ENCODE assay signal across 21 mouse cellular contexts in genomic region chr9:103088661-103089060, GRCm38 (mm10). TPM values are rescaled to one million over a fixed set of nuclear protein-coding genes. Genes with fewer than 3 reads are reported as not detected.
DNase-seq lines count a peak whose midpoint lies in the region; ATAC-seq and TF ChIP-seq lines count a peak whose summit lies in the region.
"Had no signal": no experiment of that assay in that cellular context is flagged by ENCODE, and none has a peak within 500 bp of the region (broad histone marks: within the 10 kb centered on the region; RNA-seq: fewer than 3 reads in every experiment).

No protein-coding gene starts in this region.

- WGBS in stomach, postnatal 0 days, result 73% methylated on average over 2 of the region's 2 CpGs

- no peak overlapping the region for H3K4me3 ChIP-seq in ES-E14 (ENCODE audit: insufficient read depth in 1 of 2, low read depth in 1 of 2, low read length in 2 of 2, poor library complexity in 1 of 2, severe bottlenecking in 1 of 2)
- no peak overlapping the region for H3K4me3 ChIP-seq in stomach, postnatal 0 days (ENCODE audit: low read depth, low read length)
- H3K4me3 ChIP-seq: embryonic facial prominence, embryonic 10.5 days; embryonic facial prominence, embryonic 12.5 days; forebrain, embryonic 13.5 days; forebrain, embryonic 15.5 days had no signal

- H3K36me3 ChIP-seq in ES-E14 (ENCODE audit: control insufficient read depth, insufficient read depth, low read length, poor library complexity, severe bottlenecking), result no peaks in the 10 kb centered on the region
- H3K36me3 ChIP-seq in stomach, postnatal 0 days (ENCODE audit: control insufficient read depth, insufficient read depth, low read length), result no peaks in the 10 kb centered on the region
- H3K36me3 ChIP-seq: embryonic facial prominence, embryonic 10.5 days; embryonic facial prominence, embryonic 12.5 days; forebrain, embryonic 15.5 days had no signal

- no peaks in the 10 kb centered on the region for H3K9me3 ChIP-seq in ES-E14 (ENCODE audit: control insufficient read depth, insufficient read depth, low read depth, low read length)
- H3K9me3 ChIP-seq in stomach, postnatal 0 days (ENCODE audit: control insufficient read depth, low read length), result no peaks in the 10 kb centered on the region
- H3K9me3 ChIP-seq: embryonic facial prominence, embryonic 10.5 days; embryonic facial prominence, embryonic 12.5 days; forebrain, embryonic 13.5 days; forebrain, embryonic 15.5 days had no signal

- no peak overlapping the region for H3K27ac ChIP-seq in ES-E14 (ENCODE audit: insufficient read depth, low read depth, low read length, poor library complexity, severe bottlenecking)
- H3K27ac ChIP-seq in stomach, postnatal 0 days (replicated peaks), result no peak overlapping the region
- H3K27ac ChIP-seq: embryonic facial prominence, embryonic 10.5 days; embryonic facial prominence, embryonic 12.5 days; forebrain, embryonic 13.5 days; forebrain, embryonic 15.5 days had no signal

- TF ChIP-seq EP300 in stomach, postnatal 0 days (optimal IDR thresholded peaks at IDR 0.05), result no peak

- H3K4me2 ChIP-seq in stomach, postnatal 0 days (replicated peaks; ENCODE audit: low read depth), result no peak overlapping the region
- H3K4me2 ChIP-seq: embryonic facial prominence, embryonic 12.5 days; forebrain, embryonic 13.5 days; forebrain, embryonic 15.5 days had no signal

- no peak for TF ChIP-seq CTCF in stomach, postnatal 0 days (IDR thresholded peaks at IDR 0.05; ENCODE audit: low read depth)

- intact Hi-C loops in heart, postnatal 25 days (cut with DNase I), result loop anchor here (5.0 kb wide), 1 partner anchor 66 kb away; no protein-coding TSS in a partner anchor

- in situ Hi-C loops in ES-E14 (cut with MboI; ENCODE audit: low sequenced_read_pairs in 2 of 2, unreplicated experiment in 2 of 2), result no loop called here

- peak; percentile 72 for DNase-seq in heart, adult 11 months
- DNase-seq in heart, postnatal 25 days (ENCODE audit: low spot score), result no peak
- DNase-seq in ES-E14 (ENCODE audit: low read depth, low spot score) (peak; percentile 66), ZHBTc4 (ENCODE audit: low read depth, low spot score) (peak; percentile 94)
- peak; percentile 10 for DNase-seq in stomach, postnatal 0 days (ENCODE audit: low spot score)
- DNase-seq in urinary bladder, adult 18-20 months (ENCODE audit: low spot score in 2 of 2), result no peak
- DNase-seq in lung, postnatal 36 days, result no peak
- DNase-seq in kidney, postnatal 36 days, result no peak
- DNase-seq: adrenal gland, adult 8-10 months; adrenal gland, postnatal 25 days; cerebellum, adult 11 months; cerebellum, adult 18-20 months; cerebellum, adult 9-10 months; cerebellum, postnatal 10 days; cerebellum, postnatal 25 days; forebrain, postnatal 0 days had no signal

- H3K27me3 ChIP-seq in stomach, postnatal 0 days (ENCODE audit: control insufficient read depth, insufficient read depth, low read length), result no peaks in the 10 kb centered on the region
- H3K27me3 ChIP-seq: embryonic facial prominence, embryonic 12.5 days; forebrain, embryonic 13.5 days; forebrain, embryonic 15.5 days had no signal

- no peak overlapping the region for H3K9ac ChIP-seq in ES-E14 (ENCODE audit: insufficient read depth, low read depth, low read length, poor library complexity, severe bottlenecking)
- H3K9ac ChIP-seq in stomach, postnatal 0 days (ENCODE audit: low read length), result no peak overlapping the region
- H3K9ac ChIP-seq: embryonic facial prominence, embryonic 12.5 days; forebrain, embryonic 13.5 days; forebrain, embryonic 15.5 days; forebrain, postnatal 0 days had no signal

- H3K4me1 ChIP-seq in ES-E14 (ENCODE audit: control insufficient read depth in 2 of 2, insufficient read depth in 2 of 2, low read length in 2 of 2, poor library complexity in 1 of 2), result peaks cover 1 to 4% of the 10 kb centered on the region in 2 experiments; a peak in 2 of 4 replicates
- no peaks in the 10 kb centered on the region for H3K4me1 ChIP-seq in stomach, postnatal 0 days (replicated peaks; ENCODE audit: control insufficient read depth, insufficient read depth)
- H3K4me1 ChIP-seq: embryonic facial prominence, embryonic 12.5 days had no signal

- no peak for ATAC-seq in stomach, postnatal 0 days (ENCODE audit: low FRiP score, low TSS enrichment)
- ATAC-seq: forebrain, embryonic 13.5 days; forebrain, embryonic 15.5 days; forebrain, postnatal 0 days had no signal

TF ChIP-seq in ES-E14, 5 proteins besides CTCF, POLR2A, EP300 and RAD21:
- no peak for TF ChIP-seq ZC3H11A (IDR thresholded peaks at IDR 0.05; ENCODE audit: borderline replicate concordance, low read depth, low read length)
- TF ChIP-seq ZNF384 (IDR thresholded peaks at IDR 0.05; ENCODE audit: low read depth, low read length), result no peak
- no peak for TF ChIP-seq CHD2 (IDR thresholded peaks at IDR 0.05; ENCODE audit: low read depth, low read length)
- no peak for TF ChIP-seq MAFK (IDR thresholded peaks at IDR 0.05; ENCODE audit: insufficient read depth, low read depth, low read length)
- no peak for TF ChIP-seq HCFC1 (IDR thresholded peaks at IDR 0.05; ENCODE audit: borderline replicate concordance, insufficient read depth, low read length)

RNA-seq across cellular contexts. Expression of gene Rab6b, which starts 22.9 kb away (rescaled TPM):
- total RNA-seq in heart, postnatal 25 days (2021), result 1 to 10 TPM; 2.1 to 3.0 TPM
- total RNA-seq in ES-E14 (2012; rRNA removed), result 0.85 and 0.98 TPM in 2 replicates
- 3.3 and 4.1 TPM in 2 replicates for polyA plus RNA-seq in stomach, postnatal 0 days (2015; fragmentation: Nextera tagmentation; extraction: Ambion mirVana)
- total RNA-seq: MEL had no signal

Comparison
In these comparisons a context has a peak if more than half of its experiments do, and no peak if none do; other contexts are left out.
1. DNase-seq: peak in heart, adult 11 months (single experiment), ES-E14 (single experiment), ZHBTc4 (single experiment) and stomach, postnatal 0 days (single experiment); none in heart, postnatal 25 days (single experiment), urinary bladder, adult 18-20 months (0 of 2), lung, postnatal 36 days (single experiment) and kidney, postnatal 36 days (0 of 2).